Mouse (Mus musculus): ENCODE measurements around the gene Sox6. TPM values are rescaled to one million over a fixed set of nuclear protein-coding genes. Genes with fewer than 3 reads are reported as not detected.

Gene Sox6
- polyA plus RNA-seq, 2 experiments: 21.3 to 59.4 TPM

DNA sequence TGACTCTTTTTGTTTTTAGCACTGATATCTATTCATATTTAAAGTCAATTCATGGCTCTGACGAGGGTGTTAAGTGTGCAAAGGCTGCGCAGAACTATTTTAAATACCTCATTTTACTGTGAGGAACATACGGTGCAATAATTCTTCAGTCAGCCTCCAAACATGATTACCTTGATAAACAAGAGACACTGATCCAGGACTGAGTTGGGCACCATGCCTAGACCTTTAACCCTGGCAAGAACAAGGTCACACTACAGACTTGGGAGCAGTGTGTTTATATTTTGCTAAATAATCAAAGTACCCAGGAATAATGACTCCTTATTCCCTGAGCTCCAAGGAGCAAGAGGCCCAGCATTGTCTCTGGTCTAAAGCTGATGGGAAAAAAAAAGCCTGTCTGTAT, 458.8 kb downstream of the Sox6 start:
- TF ChIP-seq POLR2A (IDR thresholded peaks at IDR 0.05; ENCODE audit: borderline replicate concordance, extremely low read depth, insufficient read depth, insufficient read length): no peak
- no peak for DNase-seq (ENCODE audit: low spot score)
- no peak overlapping the region for H3K4me3 ChIP-seq (replicated peaks; ENCODE audit: low read length)
- no peak for ATAC-seq (ENCODE audit: low FRiP score, low read depth)
- no peaks in the 10 kb centered on the region for H3K4me1 ChIP-seq (ENCODE audit: control insufficient read depth, insufficient read depth, low read length)
- H3K9me3 ChIP-seq (ENCODE audit: control insufficient read depth, low read length): no peaks in the 10 kb centered on the region
- no peak overlapping the region for H3K27ac ChIP-seq (replicated peaks; ENCODE audit: low read depth, low read length)
- no peak overlapping the region for H3K9ac ChIP-seq (ENCODE audit: low read depth, low read length, severe bottlenecking)
- 64% methylated on average over 3 of the region's 3 CpGs for WGBS
- no peak overlapping the region for H3K4me2 ChIP-seq (replicated peaks; ENCODE audit: low read depth, low read length, severe bottlenecking)
- no peaks in the 10 kb centered on the region for H3K27me3 ChIP-seq (ENCODE audit: control insufficient read depth, insufficient read depth, low read length)
- no peaks in the 10 kb centered on the region; the same call in 1 of the 2 replicates for H3K36me3 ChIP-seq (ENCODE audit: control insufficient read depth, insufficient read depth, low read length)

DNA sequence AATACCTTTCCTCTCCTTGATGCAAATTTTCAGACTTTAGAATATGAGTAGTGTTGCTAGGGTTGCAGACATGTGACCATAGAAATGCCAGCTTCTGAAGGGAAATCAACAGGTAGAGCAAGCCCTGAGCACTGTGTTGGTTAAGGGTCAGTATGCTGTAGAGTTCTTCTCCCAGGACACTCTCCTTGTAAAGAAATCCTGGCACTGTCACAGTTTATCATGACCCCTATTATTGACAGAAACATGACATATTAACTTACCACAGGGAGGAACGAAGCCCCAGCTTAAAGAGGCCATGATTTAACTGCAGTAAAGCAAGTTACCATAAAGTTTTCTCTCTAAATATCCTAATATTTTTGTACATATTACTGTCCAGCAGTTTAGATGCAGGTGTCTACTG, 462.2 kb downstream of the Sox6 start:
- DNase-seq (ENCODE audit: low spot score) (no peak), ATAC-seq (ENCODE audit: low FRiP score, low read depth) (no peak)
- H3K9ac ChIP-seq (ENCODE audit: low read depth, low read length, severe bottlenecking): no peak overlapping the region
- no peak overlapping the region for H3K4me3 ChIP-seq (replicated peaks; ENCODE audit: low read length)
- no peak for TF ChIP-seq POLR2A (IDR thresholded peaks at IDR 0.05; ENCODE audit: borderline replicate concordance, extremely low read depth, insufficient read depth, insufficient read length)
- H3K27me3 ChIP-seq (ENCODE audit: control insufficient read depth, insufficient read depth, low read length): no peaks in the 10 kb centered on the region
- H3K4me2 ChIP-seq (replicated peaks; ENCODE audit: low read depth, low read length, severe bottlenecking): no peak overlapping the region
- no peaks in the 10 kb centered on the region for H3K9me3 ChIP-seq (ENCODE audit: control insufficient read depth, low read length)
- H3K27ac ChIP-seq (replicated peaks; ENCODE audit: low read depth, low read length): no peak overlapping the region
- no peaks in the 10 kb centered on the region; the same call in 1 of the 2 replicates for H3K36me3 ChIP-seq (ENCODE audit: control insufficient read depth, insufficient read depth, low read length)
- 82% methylated on average over 1 of the region's 1 CpGs for WGBS
- H3K4me1 ChIP-seq (ENCODE audit: control insufficient read depth, insufficient read depth, low read length): no peaks in the 10 kb centered on the region

DNA sequence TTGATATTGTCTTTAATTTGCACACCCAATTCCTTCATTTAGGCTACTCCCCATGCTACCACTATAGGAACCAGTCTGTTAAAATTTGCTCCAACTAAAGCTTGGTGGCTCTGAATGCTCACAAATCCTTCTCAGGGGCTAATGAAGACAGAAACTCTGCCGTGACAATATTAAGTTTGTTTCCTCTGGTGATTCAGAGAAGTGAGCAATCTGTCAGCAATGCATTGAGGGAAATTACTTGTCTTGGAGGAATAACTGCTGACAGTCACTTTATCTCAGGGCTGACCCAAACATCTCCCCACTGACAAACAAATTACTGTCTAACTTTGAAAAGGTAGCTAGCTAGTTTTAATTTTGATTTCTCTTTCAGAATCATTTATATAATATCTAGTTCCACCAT, 463.8 kb downstream of the Sox6 start:
- H3K4me2 ChIP-seq (replicated peaks; ENCODE audit: low read depth, low read length, severe bottlenecking): no peak overlapping the region
- H3K27ac ChIP-seq (replicated peaks; ENCODE audit: low read depth, low read length): no peak overlapping the region
- H3K9me3 ChIP-seq (ENCODE audit: control insufficient read depth, low read length): no peaks in the 10 kb centered on the region
- H3K27me3 ChIP-seq (ENCODE audit: control insufficient read depth, insufficient read depth, low read length): no peaks in the 10 kb centered on the region
- H3K4me3 ChIP-seq (replicated peaks; ENCODE audit: low read length): no peak overlapping the region
- no peak overlapping the region for H3K9ac ChIP-seq (ENCODE audit: low read depth, low read length, severe bottlenecking)
- TF ChIP-seq POLR2A (IDR thresholded peaks at IDR 0.05; ENCODE audit: borderline replicate concordance, extremely low read depth, insufficient read depth, insufficient read length): no peak
- ATAC-seq (ENCODE audit: low FRiP score, low read depth) (no peak), DNase-seq (ENCODE audit: low spot score) (no peak)
- WGBS: 24% methylated on average over 1 of the region's 1 CpGs
- H3K4me1 ChIP-seq (ENCODE audit: control insufficient read depth, insufficient read depth, low read length): no peaks in the 10 kb centered on the region
- no peaks in the 10 kb centered on the region; the same call in 1 of the 2 replicates for H3K36me3 ChIP-seq (ENCODE audit: control insufficient read depth, insufficient read depth, low read length)

DNA sequence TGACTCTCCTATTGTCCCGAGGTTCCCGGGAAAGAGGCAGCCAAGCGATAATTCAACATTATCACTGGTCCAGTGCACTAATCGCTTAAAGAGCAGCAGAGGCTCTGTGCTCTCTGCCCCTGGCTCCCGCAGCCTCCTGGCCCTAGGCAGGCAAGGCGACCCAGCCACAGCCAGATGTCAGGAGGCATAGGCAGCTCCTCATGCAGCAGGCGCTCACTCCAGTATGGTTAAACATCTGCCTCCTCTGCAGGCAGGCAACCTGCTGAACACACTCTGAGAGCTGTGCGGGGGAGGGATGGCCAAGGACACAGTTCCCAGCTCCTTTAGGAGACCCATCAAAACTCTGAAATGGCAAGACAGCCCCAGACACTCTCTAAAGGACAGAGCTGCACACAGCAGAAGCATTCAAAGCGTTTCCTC, 469.8 kb downstream of the Sox6 start:
- Histone ChIP-seq H3K4me1 (ENCODE audit: control insufficient read depth, insufficient read depth, low read length) (peaks cover 24% of the 10 kb centered on the region), H3K4me3 (replicated peaks; ENCODE audit: low read length) (no peak overlapping the region), H3K9me3 (ENCODE audit: control insufficient read depth, low read length) (no peaks in the 10 kb centered on the region), H3K9ac (ENCODE audit: low read depth, low read length, severe bottlenecking) (0 out of 2 replicates have a peak overlapping the region, but pooled peaks have one; percentile 21), H3K36me3 (ENCODE audit: control insufficient read depth, insufficient read depth, low read length) (no peaks in the 10 kb centered on the region), H3K27me3 (ENCODE audit: control insufficient read depth, insufficient read depth, low read length) (no peaks in the 10 kb centered on the region), H3K4me2 (replicated peaks; ENCODE audit: low read depth, low read length, severe bottlenecking) (no peak overlapping the region; the same call in 1 of the 2 replicates), H3K27ac (replicated peaks; ENCODE audit: low read depth, low read length) (peak overlapping the region; percentile 26; the same call in 1 of the 2 replicates)
- no peak for ATAC-seq (ENCODE audit: low FRiP score, low read depth)
- 20% methylated on average over 9 of the region's 9 CpGs for WGBS
- no peak for DNase-seq (ENCODE audit: low spot score)
- TF ChIP-seq POLR2A (IDR thresholded peaks at IDR 0.05; ENCODE audit: borderline replicate concordance, extremely low read depth, insufficient read depth, insufficient read length): no peak

DNA sequence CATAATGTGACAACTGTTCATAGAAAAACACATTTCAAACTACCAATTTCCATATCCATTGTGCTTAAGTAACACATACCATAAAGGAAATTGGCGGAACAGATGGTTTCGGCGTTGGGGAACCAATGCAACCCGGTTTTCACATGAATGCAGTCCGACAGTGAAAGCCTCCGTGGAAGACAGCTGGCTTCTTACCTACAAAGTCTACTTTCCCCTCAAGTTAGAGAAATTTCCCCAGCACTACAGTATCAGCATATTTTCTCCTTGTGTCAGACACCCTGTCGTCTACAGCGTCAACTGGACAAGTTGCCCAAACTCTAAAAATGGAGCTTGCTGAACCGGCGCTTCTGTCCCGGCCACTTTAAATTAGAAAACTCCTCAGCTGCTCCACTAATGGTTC, 470.3 kb downstream of the Sox6 start:
- H3K4me2 ChIP-seq (replicated peaks; ENCODE audit: low read depth, low read length, severe bottlenecking): no peak overlapping the region
- no peak for TF ChIP-seq POLR2A (IDR thresholded peaks at IDR 0.05; ENCODE audit: borderline replicate concordance, extremely low read depth, insufficient read depth, insufficient read length)
- H3K9ac ChIP-seq (ENCODE audit: low read depth, low read length, severe bottlenecking): no peak overlapping the region
- DNase-seq (ENCODE audit: low spot score) (no peak), ATAC-seq (ENCODE audit: low FRiP score, low read depth) (no peak)
- H3K27me3 ChIP-seq (ENCODE audit: control insufficient read depth, insufficient read depth, low read length): no peaks in the 10 kb centered on the region
- H3K9me3 ChIP-seq (ENCODE audit: control insufficient read depth, low read length): no peaks in the 10 kb centered on the region
- 72% methylated on average over 11 of the region's 11 CpGs for WGBS
- peaks cover 27% of the 10 kb centered on the region for H3K4me1 ChIP-seq (ENCODE audit: control insufficient read depth, insufficient read depth, low read length)
- H3K4me3 ChIP-seq (replicated peaks; ENCODE audit: low read length): no peak overlapping the region
- no peaks in the 10 kb centered on the region for H3K36me3 ChIP-seq (ENCODE audit: control insufficient read depth, insufficient read depth, low read length)
- 0 out of 2 replicates have a peak overlapping the region, but pooled peaks have one; percentile 8 for H3K27ac ChIP-seq (replicated peaks; ENCODE audit: low read depth, low read length)

DNA sequence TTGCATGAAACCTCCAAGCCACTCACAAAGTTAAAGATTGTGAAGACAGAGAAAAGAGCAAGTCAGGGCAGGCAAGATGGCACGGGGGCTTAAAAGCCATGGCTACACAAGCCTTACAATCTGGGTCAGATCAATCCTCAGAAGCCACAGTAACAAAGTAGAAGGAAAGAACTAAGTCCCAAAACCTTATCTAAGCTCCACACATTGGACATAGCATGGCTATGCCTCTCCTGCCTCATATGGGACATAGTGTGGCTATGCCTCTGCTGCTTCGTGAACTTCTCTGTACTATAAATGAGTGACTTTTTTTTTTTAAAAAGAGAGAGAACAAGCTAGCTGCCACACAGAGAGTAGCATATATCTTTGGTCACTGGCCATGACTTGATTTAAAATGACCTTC, 471.8 kb downstream of the Sox6 start:
- H3K4me3 ChIP-seq (replicated peaks; ENCODE audit: low read length): no peak overlapping the region
- H3K4me2 ChIP-seq (replicated peaks; ENCODE audit: low read depth, low read length, severe bottlenecking): no peak overlapping the region
- H3K9ac ChIP-seq (ENCODE audit: low read depth, low read length, severe bottlenecking): no peak overlapping the region
- H3K27me3 ChIP-seq (ENCODE audit: control insufficient read depth, insufficient read depth, low read length): no peaks in the 10 kb centered on the region
- no peak for TF ChIP-seq POLR2A (IDR thresholded peaks at IDR 0.05; ENCODE audit: borderline replicate concordance, extremely low read depth, insufficient read depth, insufficient read length)
- DNase-seq (ENCODE audit: low spot score) (no peak), ATAC-seq (ENCODE audit: low FRiP score, low read depth) (no peak)
- no peaks in the 10 kb centered on the region for H3K36me3 ChIP-seq (ENCODE audit: control insufficient read depth, insufficient read depth, low read length)
- H3K9me3 ChIP-seq (ENCODE audit: control insufficient read depth, low read length): no peaks in the 10 kb centered on the region
- no peak overlapping the region for H3K27ac ChIP-seq (replicated peaks; ENCODE audit: low read depth, low read length)
- H3K4me1 ChIP-seq (ENCODE audit: control insufficient read depth, insufficient read depth, low read length): peaks cover 28% of the 10 kb centered on the region
- WGBS: 92% methylated on average over 2 of the region's 2 CpGs
